Mouse (Mus musculus) thymus, adult 2 months (tissue): ENCODE measurements around the gene Eng.

Source experiments
- CTCF ChIP-seq: fragments of 200-500 bp; IDR thresholded peaks from 2 replicates; pipeline ENCODE4 v1.5.1; 2012; ENCODE audit warnings: mild to moderate bottlenecking, control low read depth, low read length, moderate library complexity, borderline replicate concordance; ENCODE audit not compliant: control insufficient read depth, poor library complexity, insufficient read depth; ENCODE audit errors: extremely low read depth
- POLR2A ChIP-seq: fragments of 200-500 bp; IDR thresholded peaks from 2 replicates; pipeline ENCODE4 v1.6.1; 2012; ENCODE audit warnings: mild to moderate bottlenecking, low read length, control low read depth, moderate library complexity; ENCODE audit not compliant: control insufficient read depth, poor library complexity, insufficient read depth; ENCODE audit errors: extremely low read depth

- TF ChIP-seq POLR2A (no peak), CTCF (no peak)
These were observed 4.6 kb upstream of the Eng start for GRCm38 (mm10) chr2:32641810-32642209.
